Mouse (Mus musculus) MEL (cell line): ENCODE results near the gene Orm3. TPM values are rescaled to one million over a fixed set of nuclear protein-coding genes. Genes with fewer than 3 reads are reported as not detected.

Experiments used
- DNase-seq: peaks from one replicate; pipeline ENCODE4 v3.0.0; 2011; ENCODE audit warnings: low read depth, low spot score
- H3K27ac ChIP-seq: 2 replicates; pipeline ENCODE4 v1.5.1; 2012; ENCODE audit warnings: low read depth, mild to moderate bottlenecking, control low read depth, low read length, moderate library complexity; ENCODE audit not compliant: control insufficient read depth
- H3K27me3 ChIP-seq, 2 experiments: fragments of 150-350 bp in 1 of 2; sonication (generic) in 1 of 2; 2 replicates each; pipeline ENCODE4 v1.6.1; 2012; ENCODE audit warnings: low read length in 2 of 2, mild to moderate bottlenecking in 2 of 2, improper control_type of control experiment in 1 of 2, moderate library complexity in 1 of 2; ENCODE audit not compliant: insufficient read depth in 2 of 2, control insufficient read depth in 1 of 2
- H3K36me3 ChIP-seq, 2 experiments: 2 replicates each; pipeline ENCODE4 v1.6.1; 2012 to 2014; ENCODE audit warnings: low read length in 2 of 2, improper control_type of control experiment in 1 of 2, inconsistent platforms in 1 of 2, mild to moderate bottlenecking in 1 of 2; ENCODE audit not compliant: insufficient read depth in 2 of 2, control insufficient read depth in 1 of 2
- H3K4me1 ChIP-seq, 2 experiments: fragments of 150-350 bp in 1 of 2; sonication (generic) in 1 of 2; 2 replicates each; pipeline ENCODE4 v1.6.1; 2012; ENCODE audit warnings: low read length in 2 of 2, improper control_type of control experiment in 1 of 2, mild to moderate bottlenecking in 1 of 2; ENCODE audit not compliant: insufficient read depth in 2 of 2, control insufficient read depth in 1 of 2
- H3K4me3 ChIP-seq, 2 experiments: fragments of 150-350 bp in 1 of 2; sonication (generic) in 1 of 2; 2 replicates each; pipeline ENCODE4 v1.5.1; 2012; ENCODE audit warnings: low read depth in 2 of 2, low read length in 2 of 2, mild to moderate bottlenecking in 2 of 2, moderate library complexity in 2 of 2, control low read depth in 1 of 2, improper control_type of control experiment in 1 of 2; ENCODE audit not compliant: control insufficient read depth in 1 of 2, insufficient read depth in 1 of 2
- H3K79me2 ChIP-seq: 2 replicates; pipeline ENCODE4 v1.6.1; 2012; ENCODE audit warnings: mild to moderate bottlenecking, low read length, moderate library complexity; ENCODE audit not compliant: control insufficient read depth, poor library complexity, insufficient read depth
- H3K9ac ChIP-seq: 2 replicates; pipeline ENCODE4 v1.6.1; 2012; ENCODE audit warnings: low read depth, mild to moderate bottlenecking, control low read depth, low read length, moderate library complexity; ENCODE audit not compliant: control insufficient read depth, poor library complexity, severe bottlenecking
- H3K9me3 ChIP-seq: fragments of 150-350 bp; sonication (generic); replicated peaks from 2 replicates; pipeline ENCODE4 v1.6.1; 2012; ENCODE audit warnings: mild to moderate bottlenecking, low read length, improper control_type of control experiment, moderate library complexity; ENCODE audit not compliant: insufficient read depth
- CHD1 ChIP-seq: IDR thresholded peaks from 2 replicates; pipeline ENCODE4 v1.6.1; 2012; ENCODE audit warnings: low read depth, mild to moderate bottlenecking, inconsistent platforms, low read length, improper control_type of control experiment
- CHD2 ChIP-seq: IDR thresholded peaks from 2 replicates; pipeline ENCODE4 v1.6.1; 2011; ENCODE audit warnings: low read length, improper control_type of control experiment
- CTCF ChIP-seq, 3 experiments: IDR thresholded peaks in 2 of 3; conservative IDR thresholded peaks in 1 of 3; 2 replicates each; pipeline ENCODE4 v1.5.1; 2011 to 2012; ENCODE audit warnings: low read length in 3 of 3, low read depth in 2 of 3, mild to moderate bottlenecking in 2 of 3, improper control_type of control experiment in 1 of 3, inconsistent platforms in 1 of 3, mixed read lengths in 1 of 3, moderate library complexity in 1 of 3; ENCODE audit not compliant: control insufficient read depth in 1 of 3, insufficient read depth in 1 of 3, poor library complexity in 1 of 3, severe bottlenecking in 1 of 3
- ELF1 ChIP-seq: IDR thresholded peaks from 2 replicates; pipeline ENCODE4 v1.6.1; 2014; ENCODE audit warnings: low read depth, mild to moderate bottlenecking, inconsistent platforms, low read length, improper control_type of control experiment, moderate library complexity
- HCFC1 ChIP-seq: IDR thresholded peaks from 2 replicates; pipeline ENCODE4 v1.6.1; 2012; ENCODE audit warnings: low read depth, mild to moderate bottlenecking, inconsistent platforms, low read length, improper control_type of control experiment, moderate library complexity
- JUND ChIP-seq: IDR thresholded peaks from 2 replicates; pipeline ENCODE4 v1.6.1; 2011; ENCODE audit warnings: low read depth, mild to moderate bottlenecking, improper control_type of control experiment, low read length
- MAFK ChIP-seq: IDR thresholded peaks from 2 replicates; pipeline ENCODE4 v1.6.1; 2011; ENCODE audit warnings: low read depth, mild to moderate bottlenecking, low read length, improper control_type of control experiment, borderline replicate concordance
- MAX ChIP-seq: IDR thresholded peaks from 2 replicates; pipeline ENCODE4 v1.6.1; 2011; ENCODE audit warnings: low read length, improper control_type of control experiment
- MEF2A ChIP-seq: IDR thresholded peaks from 2 replicates; pipeline ENCODE4 v1.6.1; 2014; ENCODE audit warnings: low read depth, mild to moderate bottlenecking, inconsistent platforms, low read length, improper control_type of control experiment; ENCODE audit not compliant: poor library complexity, insufficient replicate concordance, severe bottlenecking; ENCODE audit errors: extremely low read depth
- MYC ChIP-seq: IDR thresholded peaks from 2 replicates; pipeline ENCODE4 v1.6.1; 2011; ENCODE audit warnings: low read depth, mild to moderate bottlenecking, low read length, improper control_type of control experiment, moderate library complexity
- NELFE ChIP-seq: IDR thresholded peaks from 2 replicates; pipeline ENCODE4 v1.6.1; 2011; ENCODE audit warnings: low read depth, low read length, improper control_type of control experiment
- POLR2AphosphoS2 ChIP-seq: IDR thresholded peaks from 2 replicates; pipeline ENCODE4 v1.6.1; 2011; ENCODE audit warnings: low read length, improper control_type of control experiment
- SIN3A ChIP-seq: IDR thresholded peaks from 2 replicates; pipeline ENCODE4 v1.6.1; 2012; ENCODE audit warnings: low read length, improper control_type of control experiment, inconsistent platforms
- SMC3 ChIP-seq: IDR thresholded peaks from 2 replicates; pipeline ENCODE4 v1.6.1; 2011; ENCODE audit warnings: low read depth, low read length, improper control_type of control experiment
- USF2 ChIP-seq, 2 experiments: IDR thresholded peaks; 2 replicates each; pipeline ENCODE4 v1.6.1; 2011 to 2012; ENCODE audit warnings: improper control_type of control experiment in 2 of 2, low read length in 2 of 2, borderline replicate concordance in 1 of 2, inconsistent platforms in 1 of 2, low read depth in 1 of 2, mild to moderate bottlenecking in 1 of 2; ENCODE audit not compliant: insufficient read depth in 1 of 2
- ZMIZ1 ChIP-seq: IDR thresholded peaks from 2 replicates; pipeline ENCODE4 v1.6.1; 2012; ENCODE audit warnings: low read depth, mild to moderate bottlenecking, inconsistent platforms, low read length, improper control_type of control experiment, moderate library complexity
- polyA plus RNA-seq, 2 experiments: library from polyadenylated mRNA; stranded (reverse) in 1 of 2; unstranded in 1 of 2; fragments of >175 nt in 1 of 2; fragments of >200 nt in 1 of 2; gene quantifications; 2 replicates each; pipeline versions ENCODE4 v1.2.1 to v1.2.4; 2012; ENCODE audit warnings: low replicate concordance in 2 of 2, low read depth in 1 of 2; ENCODE audit not compliant: insufficient read length in 2 of 2, insufficient read depth in 1 of 2, missing spikeins in 1 of 2
- total RNA-seq: library from RNA; depleted of rRNA; stranded (reverse); fragments of 300-350 nt; gene quantifications from 2 replicates; pipeline ENCODE4 v1.2.3, GENCODE M21; 2012

Orm3 gene
- total and polyA plus RNA-seq, 3 experiments: not detected

DNA sequence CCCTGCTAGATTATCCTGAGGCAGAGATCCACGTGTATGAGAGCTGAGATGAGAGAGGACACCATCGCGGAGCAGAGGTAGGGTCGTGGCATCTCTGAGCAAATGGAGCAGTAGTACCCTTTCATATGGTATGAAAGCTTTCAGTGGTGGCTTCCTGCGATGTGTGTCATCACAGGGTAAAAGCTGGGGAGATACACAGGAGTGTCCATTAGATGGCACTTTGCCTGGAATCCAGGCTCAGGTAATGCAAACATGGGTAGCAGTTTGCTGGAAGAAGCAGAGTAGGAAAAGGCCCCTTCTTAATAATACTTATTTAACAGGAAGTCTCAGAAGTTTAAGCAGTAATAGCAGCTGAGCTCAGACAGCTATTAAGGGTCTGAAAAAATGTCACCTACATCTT, 41.9 kb upstream of the Orm3 start:
- Histone ChIP-seq H3K9ac (no peak overlapping the region), H3K36me3 (no peaks in the 10 kb centered on the region), H3K9me3 (no peaks in the 10 kb centered on the region), H3K27ac (no peak overlapping the region), H3K4me3 (no peak overlapping the region)
- DNase-seq: no peak
- no peak for TF ChIP-seq CTCF (IDR thresholded peaks at IDR 0.05 in 2 of 3, conservative IDR thresholded peaks at IDR 0.05 in 1 of 3; ENCODE audit: control insufficient read depth in 1 of 3, insufficient read depth in 1 of 3, low read depth in 2 of 3, low read length in 3 of 3, poor library complexity in 1 of 3, severe bottlenecking in 1 of 3)
- TF ChIP-seq SIN3A: no peak
- no peak for TF ChIP-seq MAFK
- no peak for TF ChIP-seq HCFC1
- no peak for TF ChIP-seq SMC3
- TF ChIP-seq ZMIZ1: no peak
- no peak for TF ChIP-seq CHD2
- no peak for TF ChIP-seq NELFE
- no peak for TF ChIP-seq CHD1
- TF ChIP-seq POLR2AphosphoS2: no peak
- TF ChIP-seq, all 39 proteins: peak for 0
- Histone ChIP-seq H3K4me1 (no peaks in the 10 kb centered on the region), H3K79me2 (no peaks in the 10 kb centered on the region), H3K27me3 (no peaks in the 10 kb centered on the region)

DNA sequence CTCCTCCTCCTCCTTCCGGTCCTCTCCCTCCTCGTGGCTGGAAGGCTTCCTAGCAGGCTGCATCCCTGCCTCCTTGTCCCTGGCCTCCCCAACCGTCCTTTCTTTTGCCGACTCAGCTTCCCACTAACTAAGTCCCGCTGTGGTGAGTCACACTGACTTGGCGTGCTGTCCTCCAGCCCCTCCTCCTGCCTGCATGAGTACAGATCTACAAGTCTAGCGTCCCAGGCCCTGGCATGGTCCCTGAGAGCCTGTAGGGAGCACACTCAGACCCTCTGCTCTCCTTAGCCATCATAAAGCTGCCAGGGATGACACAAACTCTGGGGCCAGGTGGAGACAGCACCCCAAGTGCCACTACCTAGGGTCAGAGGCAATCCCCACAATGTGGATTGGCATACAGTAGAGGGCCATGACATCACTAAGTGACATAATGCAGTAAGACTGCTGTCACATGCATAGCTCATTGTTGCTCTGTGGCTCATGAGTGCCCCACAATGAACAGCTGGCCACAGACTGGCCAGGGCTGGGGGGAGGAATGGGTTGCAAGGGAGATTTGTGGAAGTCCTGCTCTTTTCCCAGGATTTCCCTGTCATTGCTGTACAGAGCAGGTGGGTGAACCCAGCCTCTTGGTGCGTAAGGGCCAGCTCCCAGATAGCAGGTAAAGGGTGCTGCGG, 39.8 kb upstream of the Orm3 start:
- Histone ChIP-seq H3K36me3 (no peaks in the 10 kb centered on the region), H3K27ac (no peak overlapping the region), H3K4me1 (no peaks in the 10 kb centered on the region), H3K79me2 (no peaks in the 10 kb centered on the region), H3K9ac (no peak overlapping the region), H3K4me3 (no peak overlapping the region), H3K9me3 (no peaks in the 10 kb centered on the region), H3K27me3 (no peaks in the 10 kb centered on the region)
- no peak for TF ChIP-seq USF2 (IDR thresholded peaks at IDR 0.05; ENCODE audit: borderline replicate concordance in 1 of 2, insufficient read depth in 1 of 2, low read depth in 1 of 2, low read length in 2 of 2)
- TF ChIP-seq MYC: no peak
- TF ChIP-seq JUND: no peak
- no peak for TF ChIP-seq HCFC1
- TF ChIP-seq MEF2A: no peak
- TF ChIP-seq ELF1: no peak
- TF ChIP-seq MAX: no peak
- no peak for DNase-seq
